Mouse (Mus musculus) heart, embryonic 15.5 days (tissue): ENCODE measurements around the gene Gm5926. TPM values are rescaled to one million over a fixed set of nuclear protein-coding genes. Genes with fewer than 3 reads are reported as not detected.
"Not testable (repeated sequence)": the region's sequence is repeated elsewhere in the genome, so short reads cannot be mapped to it uniquely, and the experiment has no call there.

Source experiments
- ATAC-seq: fragments of 200-750 bp; cut with Nextera tagmentation; replicated peaks from 2 replicates; pipeline ENCODE4 v1.8.0; 2017; ENCODE audit warnings: low read depth, moderate TSS enrichment; ENCODE audit not compliant: insufficient number of reproducible peaks, insufficient read depth, low FRiP score
- H3K27ac ChIP-seq: fragments of 300-500 bp; sonication (generic); 2 replicates; pipeline ENCODE4 v1.5.1; 2015; ENCODE audit warnings: mild to moderate bottlenecking, inconsistent platforms
- H3K27me3 ChIP-seq: fragments of 300-500 bp; sonication (generic); 2 replicates; pipeline ENCODE4 v1.6.1; 2015; ENCODE audit warnings: inconsistent platforms
- H3K36me3 ChIP-seq: fragments of 300-500 bp; sonication (generic); 2 replicates; pipeline ENCODE4 v1.6.1; 2015; ENCODE audit warnings: mild to moderate bottlenecking, inconsistent platforms
- H3K4me1 ChIP-seq: fragments of 300-500 bp; sonication (generic); replicated peaks from 2 replicates; pipeline ENCODE4 v1.6.1; 2015; ENCODE audit warnings: inconsistent platforms
- H3K4me2 ChIP-seq: fragments of 300-500 bp; sonication (generic); 2 replicates; pipeline ENCODE4 v1.6.1; 2015; ENCODE audit warnings: inconsistent platforms, mild to moderate bottlenecking, moderate library complexity
- H3K4me3 ChIP-seq: fragments of 300-500 bp; sonication (generic); 2 replicates; pipeline ENCODE4 v1.5.1; 2015; ENCODE audit warnings: mild to moderate bottlenecking, inconsistent platforms
- H3K9ac ChIP-seq: fragments of 300-500 bp; sonication (generic); 2 replicates; pipeline ENCODE4 v1.6.1; 2015; ENCODE audit warnings: mild to moderate bottlenecking, inconsistent platforms
- H3K9me3 ChIP-seq: fragments of 300-500 bp; sonication (generic); replicated peaks from 2 replicates; pipeline ENCODE4 v1.6.1; 2016; ENCODE audit warnings: inconsistent platforms
- WGBS: fragments of 180-500 bp; shearing (Covaris S2); methylation state at CpG from one replicate; pipeline ENCODE4 v1.1.7; 2015; ENCODE audit warnings: mixed read lengths; 5-methylcytosine and 5-hydroxymethylcytosine counted together
- polyA plus RNA-seq: library from polyadenylated mRNA; unstranded; fragments of >200 nt; fragmentation: Nextera tagmentation; extraction: Ambion mirVana; gene quantifications from 2 replicates; pipeline ENCODE4 v1.2.1, GENCODE M21; 2015

The Gm5926 gene
- polyA plus RNA-seq: not detected in 2 replicates

GRCm38 (mm10) chrX:32650416-32650815 lies at the start of gene Gm5926:
Gene Gm5926, plus strand, starts transcription at chrX:32650716.
- H3K27me3 ChIP-seq, H3K9me3 ChIP-seq, H3K4me1 ChIP-seq, H3K36me3 ChIP-seq, H3K4me2 ChIP-seq, H3K4me3 ChIP-seq, H3K27ac ChIP-seq, H3K9ac ChIP-seq, ATAC-seq: not testable (repeated sequence)
- WGBS: no CpG with 5 or more reads among the region's 1 CpGs

- not testable (repeated sequence) for H3K4me1 ChIP-seq, H3K9ac ChIP-seq, H3K9me3 ChIP-seq, H3K36me3 ChIP-seq, H3K4me2 ChIP-seq, H3K4me3 ChIP-seq, H3K27ac ChIP-seq, ATAC-seq, H3K27me3 ChIP-seq
- 78% methylated on average over 1 of the region's 2 CpGs for WGBS
Observed at GRCm38 (mm10) chrX:32601008-32601407, 49.5 kb upstream of the Gm5926 start.

GRCm38 (mm10) chrX:32601425-32601824 lies 49.1 kb upstream of the Gm5926 start:
- not testable (repeated sequence) for ATAC-seq, H3K4me2 ChIP-seq, H3K36me3 ChIP-seq, H3K27ac ChIP-seq, H3K4me1 ChIP-seq, H3K9ac ChIP-seq, H3K9me3 ChIP-seq, H3K27me3 ChIP-seq, H3K4me3 ChIP-seq
- 68% methylated on average over 3 of the region's 3 CpGs for WGBS

Other genes with a start within 250 kb of the Gm5926 start
- gene Btbd35f1, start 90.7 kb upstream of the Gm5926 start, polyA plus RNA-seq: not detected in 2 replicates
- not detected in 2 replicates for gene Btbd35f21, start 75.4 kb downstream of the Gm5926 start, polyA plus RNA-seq
- not detected in 2 replicates for gene Btbd35f30, start 243.9 kb downstream of the Gm5926 start, polyA plus RNA-seq